Mouse (Mus musculus): ENCODE measurements at regions not wholly inside any gene's neighbourhood (a gene's known extent, or its start where the extent isn't known, plus 50 kb on each side); places are given as distances from the start of the nearest gene placed in this dataset.

- intact Hi-C loops (cut with DNase I), result no loop called here
- DNase-seq, result no peak
Observed at GRCm38 (mm10) chr2:128514463-128515290, 76.3 kb upstream of the Spdye4c start.

GRCm38 (mm10) chr2:128515701-128516100 lies 75.3 kb upstream of the Spdye4c start:
- DNase-seq, result peak; percentile 76
- intact Hi-C loops (cut with DNase I), result no loop called here

- intact Hi-C loops (cut with DNase I), result no loop called here
- no peak for DNase-seq
Observed at GRCm38 (mm10) chr2:128516694-128517093, 74.3 kb upstream of the Spdye4c start.

GRCm38 (mm10) chr2:128518142-128518541 lies 72.9 kb upstream of the Spdye4c start:
- DNase-seq, result no peak
- intact Hi-C loops (cut with DNase I), result no loop called here

- intact Hi-C loops (cut with DNase I), result no loop called here
Observed at GRCm38 (mm10) chr2:128521701-128522443, 69.1 kb upstream of the Spdye4c start.

GRCm38 (mm10) chr2:128523425-128524108 lies 67.4 kb upstream of the Spdye4c start:
- peak; percentile 14 for DNase-seq

More at GRCm38 (mm10) chr2:128521701-128522443, 69.1 kb upstream of the Spdye4c start:
- no peak for DNase-seq

GRCm38 (mm10) chr2:128526100-128526499 lies 64.9 kb upstream of the Spdye4c start:
- DNase-seq, result no peak
- intact Hi-C loops (cut with DNase I), result no loop called here

More at GRCm38 (mm10) chr2:128523425-128524108, 67.4 kb upstream of the Spdye4c start:
- intact Hi-C loops (cut with DNase I), result no loop called here

- DNase-seq, result no peak
- intact Hi-C loops (cut with DNase I), result no loop called here
Observed at GRCm38 (mm10) chr2:128526883-128527344, 64.1 kb upstream of the Spdye4c start.

- intact Hi-C loops (cut with DNase I), result no loop called here
- DNase-seq, result no peak
Observed at GRCm38 (mm10) chr2:128536294-128536693, 54.7 kb upstream of the Spdye4c start.

GRCm38 (mm10) chr2:128537425-128537824 lies 53.6 kb upstream of the Spdye4c start:
- DNase-seq, result no peak

GRCm38 (mm10) chr2:128538736-128539135 lies 52.3 kb upstream of the Spdye4c start:
- intact Hi-C loops (cut with DNase I), result no loop called here

More at GRCm38 (mm10) chr2:128537425-128537824, 53.6 kb upstream of the Spdye4c start:
- intact Hi-C loops (cut with DNase I), result no loop called here

More at GRCm38 (mm10) chr2:128538736-128539135, 52.3 kb upstream of the Spdye4c start:
- no peak for DNase-seq
